Mouse (Mus musculus) bone marrow macrophage, adult 2 months (primary cell): ENCODE measurements around the gene R3hdm2. TPM values are rescaled to one million over a fixed set of nuclear protein-coding genes. Genes with fewer than 3 reads are reported as not detected.

Source experiments
- H3K27ac ChIP-seq: 2 replicates; pipeline ENCODE4 v1.5.1; 2012; ENCODE audit warnings: low read depth, low read length; ENCODE audit not compliant: insufficient read depth
- H3K4me1 ChIP-seq: 2 replicates; pipeline ENCODE4 v1.6.1; 2012; ENCODE audit warnings: low read length; ENCODE audit not compliant: control insufficient read depth, insufficient read depth
- H3K4me3 ChIP-seq: 2 replicates; pipeline ENCODE4 v1.5.1; 2012; ENCODE audit warnings: mild to moderate bottlenecking, low read length, moderate library complexity; ENCODE audit not compliant: insufficient read depth
- CTCF ChIP-seq: IDR thresholded peaks from 2 replicates; pipeline ENCODE4 v1.5.1; 2012; ENCODE audit warnings: low read depth, mild to moderate bottlenecking, low read length, moderate library complexity
- POLR2A ChIP-seq: IDR thresholded peaks from 2 replicates; pipeline ENCODE4 v1.6.1; 2012; ENCODE audit warnings: mild to moderate bottlenecking, low read depth, low read length, borderline replicate concordance
- polyA plus RNA-seq: library from polyadenylated mRNA; stranded (reverse); fragments of >200 nt; gene quantifications from 2 replicates; pipeline ENCODE4 v1.2.4, GENCODE M21; 2012; ENCODE audit not compliant: missing spikeins, insufficient read depth, insufficient read length

The R3hdm2 gene
- polyA plus RNA-seq, 1 experiment = 134 TPM

- Histone ChIP-seq H3K27ac (no peak within 1 kb of the TSS), H3K4me1 (no peaks in the 10 kb centered on the region), H3K4me3 (no peak within 1 kb of the TSS)
- TF ChIP-seq CTCF (no peak), POLR2A (no peak)
Measured at GRCm38 (mm10) chr10:127500894-127501893, 121.1 kb downstream of the R3hdm2 start, which contains the start of gene Stac3. Stac3 (plus strand) TSS chr10:127501686.

- H3K4me1 ChIP-seq = peaks cover 8% of the 10 kb centered on the region
- TF ChIP-seq CTCF (peak; percentile 70), POLR2A (no peak)
- no peak overlapping the region for H3K27ac ChIP-seq
- H3K4me3 ChIP-seq = 0 out of 2 replicates have a peak overlapping the region, but pooled peaks have one; percentile 7
Measured at GRCm38 (mm10) chr10:127508239-127508638, 128.1 kb downstream of the R3hdm2 start.

GRCm38 (mm10) chr10:127509051-127509836 lies 129.1 kb downstream of the R3hdm2 start:
- Histone ChIP-seq H3K4me3 (peak overlapping the region; percentile 41), H3K4me1 (peaks cover 13% of the 10 kb centered on the region), H3K27ac (no peak overlapping the region)
- TF ChIP-seq CTCF (peak; percentile 97), POLR2A (no peak)

- TF ChIP-seq POLR2A (no peak), CTCF (no peak)
- H3K4me1 ChIP-seq = peaks cover 15% of the 10 kb centered on the region
- H3K27ac ChIP-seq = no peak overlapping the region
- no peak overlapping the region for H3K4me3 ChIP-seq
Measured at GRCm38 (mm10) chr10:127509837-127510701, 129.9 kb downstream of the R3hdm2 start.

GRCm38 (mm10) chr10:127510895-127511617 lies 130.9 kb downstream of the R3hdm2 start:
- no peak overlapping the region for H3K27ac ChIP-seq
- TF ChIP-seq POLR2A (no peak), CTCF (no peak)
- H3K4me3 ChIP-seq = peak overlapping the region; percentile 64
- H3K4me1 ChIP-seq = peaks cover 15% of the 10 kb centered on the region

- no peak overlapping the region for H3K27ac ChIP-seq
Measured at GRCm38 (mm10) chr10:127511634-127512306, 131.6 kb downstream of the R3hdm2 start.

GRCm38 (mm10) chr10:127512307-127512666 lies 132.2 kb downstream of the R3hdm2 start:
- Histone ChIP-seq H3K4me1 (peaks cover 15% of the 10 kb centered on the region), H3K4me3 (peak overlapping the region; percentile 64), H3K27ac (no peak overlapping the region)
- TF ChIP-seq POLR2A (no peak), CTCF (no peak)

More at GRCm38 (mm10) chr10:127511634-127512306, 131.6 kb downstream of the R3hdm2 start:
- Histone ChIP-seq H3K4me1 (peaks cover 15% of the 10 kb centered on the region), H3K4me3 (peak overlapping the region; percentile 64)
- TF ChIP-seq CTCF (no peak), POLR2A (no peak)

- Histone ChIP-seq H3K4me1 (peaks cover 15% of the 10 kb centered on the region), H3K4me3 (peak overlapping the region; percentile 64), H3K27ac (no peak overlapping the region)
- TF ChIP-seq CTCF (peak; percentile 98), POLR2A (no peak)
Measured at GRCm38 (mm10) chr10:127512813-127513212, 132.7 kb downstream of the R3hdm2 start.
